Mouse (Mus musculus) limb, embryonic 11.5 days (tissue): ENCODE measurements around the gene S100a2. TPM values are rescaled to one million over a fixed set of nuclear protein-coding genes. Genes with fewer than 3 reads are reported as not detected.

Experiments
- ATAC-seq: fragments of 200-750 bp; cut with Nextera tagmentation; 2 replicates; pipeline ENCODE4 v1.8.0; 2017; ENCODE audit warnings: low read depth; ENCODE audit not compliant: insufficient number of reproducible peaks, low FRiP score, low TSS enrichment
- DNase-seq: peaks from one replicate; pipeline ENCODE4 v3.0.0-alpha.2; 2015; ENCODE audit warnings: low spot score
- H3K27ac ChIP-seq: fragments of 300-500 bp; sonication (generic); replicated peaks from 2 replicates; pipeline ENCODE4 v1.5.1; 2014; ENCODE audit warnings: low read depth, mild to moderate bottlenecking, low read length
- H3K27me3 ChIP-seq: fragments of 300-500 bp; sonication (generic); 2 replicates; pipeline ENCODE4 v1.6.1; 2014; ENCODE audit warnings: mild to moderate bottlenecking, low read length, mixed read lengths; ENCODE audit not compliant: control insufficient read depth, insufficient read depth
- H3K36me3 ChIP-seq: fragments of 300-500 bp; sonication (generic); 2 replicates; pipeline ENCODE4 v1.6.1; 2014; ENCODE audit warnings: mild to moderate bottlenecking, low read length, moderate library complexity, mixed read lengths; ENCODE audit not compliant: control insufficient read depth, insufficient read depth
- H3K4me1 ChIP-seq: fragments of 300-500 bp; sonication (generic); 2 replicates; pipeline ENCODE4 v1.6.1; 2014; ENCODE audit warnings: low read length, mixed read lengths; ENCODE audit not compliant: control insufficient read depth, insufficient read depth
- H3K4me2 ChIP-seq: fragments of 300-500 bp; sonication (generic); 2 replicates; pipeline ENCODE4 v1.6.1; 2014; ENCODE audit warnings: low read depth, mild to moderate bottlenecking, moderate library complexity; ENCODE audit not compliant: severe bottlenecking
- H3K4me3 ChIP-seq: fragments of 300-500 bp; sonication (generic); 2 replicates; pipeline ENCODE4 v1.5.1; 2014; ENCODE audit warnings: low read depth, low read length
- H3K9ac ChIP-seq: fragments of 300-500 bp; sonication (generic); 2 replicates; pipeline ENCODE4 v1.6.1; 2014; ENCODE audit warnings: mild to moderate bottlenecking, low read length
- H3K9me3 ChIP-seq: fragments of 300-500 bp; sonication (generic); 2 replicates; pipeline ENCODE4 v1.6.1; 2016; ENCODE audit warnings: low read length; ENCODE audit not compliant: control insufficient read depth
- WGBS: fragments of 180-500 bp; shearing (Covaris S2); extraction: QIAGEN DNeasy Blood & Tissue Kit; methylation state at CpG from one replicate; pipeline ENCODE4 v1.1.7; 2014; 5-methylcytosine and 5-hydroxymethylcytosine counted together
- polyA plus RNA-seq: library from polyadenylated mRNA; unstranded; fragments of >200 nt; fragmentation: Nextera tagmentation; extraction: Ambion mirVana; gene quantifications from 2 replicates; pipeline ENCODE4 v1.2.1, GENCODE M21; 2014

The S100a2 gene
- polyA plus RNA-seq, 1 experiment from 2014 or later = not detected

DNA sequence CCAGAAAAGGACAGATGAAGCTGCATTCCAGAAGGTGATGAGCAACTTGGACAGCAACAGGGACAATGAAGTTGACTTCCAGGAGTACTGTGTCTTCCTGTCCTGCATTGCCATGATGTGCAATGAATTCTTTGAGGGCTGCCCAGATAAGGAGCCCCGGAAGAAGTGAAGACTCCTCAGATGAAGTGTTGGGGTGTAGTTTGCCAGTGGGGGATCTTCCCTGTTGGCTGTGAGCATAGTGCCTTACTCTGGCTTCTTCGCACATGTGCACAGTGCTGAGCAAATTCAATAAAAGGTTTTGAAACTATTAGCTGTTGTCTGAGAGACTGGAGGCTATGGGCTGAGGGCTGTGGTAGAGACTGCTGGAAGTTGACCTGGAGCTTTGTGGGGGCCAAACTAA lies 15.7 kb downstream of the S100a2 start:
- ATAC-seq (no peak), DNase-seq (no peak)
- Histone ChIP-seq H3K27ac (peak overlapping the region; percentile 24), H3K4me3 (no peak overlapping the region), H3K9ac (no peak overlapping the region), H3K4me1 (peaks cover 2% of the 10 kb centered on the region; the same call in 1 of the 2 replicates), H3K9me3 (no peaks in the 10 kb centered on the region), H3K4me2 (no peak overlapping the region), H3K36me3 (no peaks in the 10 kb centered on the region), H3K27me3 (no peaks in the 10 kb centered on the region)
- WGBS = 75% methylated on average over 2 of the region's 2 CpGs

- H3K36me3 ChIP-seq = no peaks in the 10 kb centered on the region
- peak; percentile 44; the same call in 1 of the 2 replicates for ATAC-seq
- H3K4me2 ChIP-seq = no peak overlapping the region
- H3K9ac ChIP-seq = no peak overlapping the region
- DNase-seq = peak; percentile 63
- no peaks in the 10 kb centered on the region for H3K27me3 ChIP-seq
- WGBS = 69% methylated on average over 6 of the region's 6 CpGs
- peaks cover 2% of the 10 kb centered on the region; the same call in 1 of the 2 replicates for H3K4me1 ChIP-seq
- H3K9me3 ChIP-seq = no peaks in the 10 kb centered on the region
- H3K4me3 ChIP-seq = no peak overlapping the region
- peak overlapping the region; percentile 24 for H3K27ac ChIP-seq
Measured at GRCm38 (mm10) chr3:90606185-90606584, 16.1 kb downstream of the S100a2 start.

GRCm38 (mm10) chr3:90607361-90607760 lies 17.3 kb downstream of the S100a2 start:
- Histone ChIP-seq H3K27me3 (no peaks in the 10 kb centered on the region), H3K4me2 (no peak overlapping the region), H3K9me3 (no peaks in the 10 kb centered on the region), H3K27ac (no peak overlapping the region), H3K4me1 (peaks cover 2% of the 10 kb centered on the region; the same call in 1 of the 2 replicates), H3K9ac (no peak overlapping the region), H3K4me3 (no peak overlapping the region), H3K36me3 (no peaks in the 10 kb centered on the region)
- ATAC-seq (no peak), DNase-seq (no peak)
- 88% methylated on average over 3 of the region's 3 CpGs for WGBS

DNA sequence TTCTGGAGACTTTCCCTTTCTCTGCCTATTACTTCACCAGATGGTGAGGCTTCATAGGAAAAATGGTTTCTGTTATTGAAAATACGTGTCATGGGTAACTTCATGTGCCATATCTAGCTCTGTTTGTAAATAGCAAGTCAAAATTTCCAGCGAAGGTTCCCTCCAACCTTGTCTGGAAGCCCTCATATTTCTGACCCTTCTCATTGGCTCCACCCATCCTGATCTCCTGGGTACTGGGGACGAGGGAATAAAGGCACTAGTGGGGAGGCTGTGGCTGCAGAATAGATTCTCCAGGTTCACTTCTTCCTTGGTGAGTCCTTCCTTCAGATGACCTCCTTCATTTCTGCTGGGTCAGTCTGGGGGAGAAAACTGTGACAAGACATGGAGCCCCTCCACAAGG lies 18.2 kb downstream of the S100a2 start, which contains the start of gene S100a5:
Gene S100a5, plus strand, starts transcription at position 301 of the 400 bp plus-strand sequence.
- Histone ChIP-seq H3K27me3 (no peaks in the 10 kb centered on the region; the same call in 1 of the 2 replicates), H3K36me3 (no peaks in the 10 kb centered on the region), H3K4me1 (peaks cover 2% of the 10 kb centered on the region; the same call in 1 of the 2 replicates), H3K9me3 (no peaks in the 10 kb centered on the region), H3K27ac (no peak within 1 kb of the TSS), H3K9ac (no peak within 1 kb of the TSS), H3K4me2 (no peak within 1 kb of the TSS), H3K4me3 (no peak within 1 kb of the TSS)
- ATAC-seq (no peak), DNase-seq (no peak)
- 60% methylated on average over 3 of the region's 3 CpGs for WGBS

DNA sequence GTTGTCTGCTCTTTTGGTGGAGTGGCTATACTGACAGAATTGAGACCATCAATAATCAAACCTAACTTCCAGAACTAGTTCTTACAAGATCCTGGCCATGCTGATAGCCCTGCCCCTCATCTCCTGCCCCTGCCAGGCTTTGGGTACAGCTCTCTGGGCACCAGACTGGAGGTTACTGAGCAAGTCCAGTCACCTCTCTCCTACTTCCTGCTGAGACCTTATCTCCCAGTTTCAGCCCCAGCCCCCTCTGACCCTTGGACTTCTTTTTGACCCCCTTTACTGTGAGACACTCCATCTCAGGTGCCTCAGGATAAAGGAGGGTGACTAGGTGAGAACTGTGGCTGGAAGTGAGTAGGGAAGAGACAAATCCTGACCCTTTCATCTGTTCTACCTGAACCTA lies 19.1 kb downstream of the S100a2 start:
- Histone ChIP-seq H3K4me2 (no peak overlapping the region), H3K9me3 (no peaks in the 10 kb centered on the region), H3K36me3 (no peaks in the 10 kb centered on the region), H3K27me3 (no peaks in the 10 kb centered on the region; the same call in 1 of the 2 replicates), H3K9ac (no peak overlapping the region), H3K4me1 (no peaks in the 10 kb centered on the region; the same call in 1 of the 2 replicates), H3K27ac (no peak overlapping the region), H3K4me3 (no peak overlapping the region)
- DNase-seq (no peak), ATAC-seq (no peak)

- DNase-seq (no peak), ATAC-seq (no peak)
- 84% methylated on average over 3 of the region's 3 CpGs for WGBS
- no peak overlapping the region for H3K4me3 ChIP-seq
- no peaks in the 10 kb centered on the region for H3K9me3 ChIP-seq
- no peak overlapping the region for H3K4me2 ChIP-seq
- no peak overlapping the region for H3K27ac ChIP-seq
- H3K9ac ChIP-seq = no peak overlapping the region
- H3K4me1 ChIP-seq = no peaks in the 10 kb centered on the region
- H3K27me3 ChIP-seq = no peaks in the 10 kb centered on the region; the same call in 1 of the 2 replicates
- H3K36me3 ChIP-seq = no peaks in the 10 kb centered on the region
Measured at GRCm38 (mm10) chr3:90611494-90611893, 21.4 kb downstream of the S100a2 start.

DNA sequence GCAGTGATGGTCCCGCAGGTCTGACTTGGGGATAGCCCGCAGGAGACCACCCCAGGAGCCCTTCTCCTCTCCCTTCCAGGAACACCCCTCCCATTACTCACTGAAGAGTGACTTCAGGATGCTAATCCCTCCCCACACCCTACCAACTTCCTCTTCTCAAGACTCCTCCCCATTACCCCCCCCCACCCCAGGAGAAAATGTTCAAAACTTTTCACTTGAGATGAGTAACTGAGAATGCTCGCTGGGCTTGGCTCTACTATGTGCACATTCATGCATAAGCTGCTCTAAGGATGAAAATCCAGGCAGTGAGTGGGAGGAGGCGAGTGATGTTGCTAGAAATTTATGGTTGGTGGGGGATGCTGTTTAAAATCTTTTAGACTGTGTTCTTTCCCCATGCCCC lies 22.0 kb downstream of the S100a2 start:
- no peak overlapping the region for H3K4me3 ChIP-seq
- no peak for DNase-seq
- H3K27me3 ChIP-seq = no peaks in the 10 kb centered on the region; the same call in 1 of the 2 replicates
- no peak overlapping the region for H3K27ac ChIP-seq
- no peak for ATAC-seq
- H3K9ac ChIP-seq = no peak overlapping the region
- no peaks in the 10 kb centered on the region for H3K9me3 ChIP-seq
- H3K4me1 ChIP-seq = no peaks in the 10 kb centered on the region
- WGBS = 72% methylated on average over 4 of the region's 4 CpGs
- H3K36me3 ChIP-seq = no peaks in the 10 kb centered on the region
- H3K4me2 ChIP-seq = no peak overlapping the region

GRCm38 (mm10) chr3:90612728-90613291 lies 22.8 kb downstream of the S100a2 start, which contains the start of gene S100a6:
S100a6 (plus strand) TSS chr3:90612882.
- H3K27ac ChIP-seq = no peak within 1 kb of the TSS
- peak; percentile 78 for DNase-seq
- peak within 1 kb of the TSS; percentile 32 for H3K4me3 ChIP-seq

More at GRCm38 (mm10) chr3:90612728-90613291, 22.8 kb downstream of the S100a2 start, which contains the start of gene S100a6:
- peak; percentile 71 for ATAC-seq
- WGBS = under 1% methylated on average over 23 of the region's 23 CpGs
- Histone ChIP-seq H3K36me3 (no peaks in the 10 kb centered on the region), H3K4me2 (peak within 1 kb of the TSS; percentile 74), H3K27me3 (no peaks in the 10 kb centered on the region; the same call in 1 of the 2 replicates), H3K9ac (peak within 1 kb of the TSS; percentile 32; the same call in 1 of the 2 replicates), H3K4me1 (no peaks in the 10 kb centered on the region), H3K9me3 (no peaks in the 10 kb centered on the region)
